Mouse (Mus musculus): ENCODE measurements around the gene Rtp4. TPM values are rescaled to one million over a fixed set of nuclear protein-coding genes. Genes with fewer than 3 reads are reported as not detected.

Rtp4 gene
- total RNA-seq, 2 experiments from 2014 or later = 1.5 TPM

DNA sequence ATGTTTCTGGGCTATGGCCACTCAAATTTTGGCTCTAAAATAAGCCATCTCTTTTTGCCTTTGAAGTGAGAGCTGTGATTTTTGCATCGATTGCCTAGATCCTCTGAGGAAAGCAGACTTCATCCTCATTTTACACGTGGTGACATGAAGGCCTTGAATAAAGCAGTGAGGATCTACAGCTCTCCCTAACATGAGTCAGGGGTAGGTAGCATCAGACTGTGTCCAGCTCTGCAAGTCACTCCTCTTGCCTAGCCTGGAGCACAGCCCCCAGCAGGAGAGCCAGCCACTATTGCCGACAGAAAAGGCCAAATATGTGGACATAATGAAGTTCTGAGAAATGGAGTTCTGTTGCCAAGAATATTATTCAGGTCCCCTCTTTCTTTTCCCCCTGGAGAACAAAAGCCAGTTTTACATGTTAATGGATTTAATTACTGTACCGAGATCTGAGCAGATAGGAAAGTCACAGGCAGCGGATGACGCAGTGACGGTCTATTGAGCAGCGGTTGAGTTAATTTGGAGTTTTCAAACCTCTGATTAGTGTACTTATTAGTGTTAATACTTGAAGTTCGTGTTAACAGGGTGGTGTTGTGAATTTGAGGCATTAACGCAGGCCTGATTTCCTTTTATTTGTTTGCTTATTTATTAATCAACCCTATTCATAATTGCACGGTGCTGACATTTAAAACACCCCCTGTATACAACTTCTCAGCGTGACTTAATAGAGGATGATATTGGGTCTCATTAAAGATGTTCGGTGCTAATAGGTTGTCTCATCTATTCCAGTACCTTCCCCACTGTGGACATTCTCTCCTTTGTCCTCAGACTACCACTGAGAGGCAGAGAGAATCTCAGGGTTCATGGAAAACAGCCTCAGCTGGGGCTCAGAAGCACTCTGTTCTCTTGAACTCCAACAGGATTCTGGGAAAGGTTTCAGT is 139.8 kb downstream of the Rtp4 start:
- intact Hi-C loops (cut with DNase I) = no loop called here
- no peak for DNase-seq (ENCODE audit: low spot score in 2 of 2)

Other genes with a start within 250 kb of the Rtp4 start
- under 1 TPM; 0.23 to 0.25 TPM for gene Rtp1, start 91.2 kb upstream of the Rtp4 start, total RNA-seq (2021)
- gene Masp1, start 524 bp downstream of the Rtp4 start, total RNA-seq (2021) = 10 to 100 TPM; 13.8 to 14.5 TPM

Measured in left cerebral cortex, postnatal 25 days (tissue).